Mouse (Mus musculus): ENCODE measurements around the gene Gm20481. TPM values are rescaled to one million over a fixed set of nuclear protein-coding genes. Genes with fewer than 3 reads are reported as not detected.
A peak's percentile ranks its signal among the peaks of the same experiment; 100 is the strongest.
"Not testable (repeated sequence)": the region's sequence is repeated elsewhere in the genome, so short reads cannot be mapped to it uniquely, and the experiment has no call there.

Gene Gm20481
- polyA plus RNA-seq, 1 experiment: not detected

GRCm38 (mm10) chr17:34954831-34955230 lies 14.9 kb upstream of the Gm20481 start:
- no peak overlapping the region for H3K4me3 ChIP-seq (ENCODE audit: control insufficient read depth, insufficient read depth, low read length)
- TF ChIP-seq POLR2A (IDR thresholded peaks at IDR 0.05; ENCODE audit: control insufficient read depth, extremely low read depth, insufficient read depth, low read length, poor library complexity): no peak
- no peaks in the 10 kb centered on the region for H3K36me3 ChIP-seq (ENCODE audit: control insufficient read depth, insufficient read depth, low read length)
- H3K4me1 ChIP-seq (replicated peaks; ENCODE audit: control insufficient read depth, insufficient read depth, low read length): peaks cover 8% of the 10 kb centered on the region
- H3K27me3 ChIP-seq (ENCODE audit: control insufficient read depth, insufficient read depth, low read length): no peaks in the 10 kb centered on the region; the same call in 1 of the 2 replicates
- no peak for DNase-seq
- H3K27ac ChIP-seq (ENCODE audit: control insufficient read depth, insufficient read depth, low read length): no peak overlapping the region
- WGBS: 96% methylated on average over 4 of the region's 4 CpGs

- Histone ChIP-seq H3K27ac (ENCODE audit: control insufficient read depth, insufficient read depth, low read length) (no peak overlapping the region), H3K27me3 (ENCODE audit: control insufficient read depth, insufficient read depth, low read length) (no peaks in the 10 kb centered on the region; the same call in 1 of the 2 replicates), H3K4me3 (ENCODE audit: control insufficient read depth, insufficient read depth, low read length) (no peak overlapping the region), H3K36me3 (ENCODE audit: control insufficient read depth, insufficient read depth, low read length) (no peaks in the 10 kb centered on the region), H3K4me1 (replicated peaks; ENCODE audit: control insufficient read depth, insufficient read depth, low read length) (peaks cover 8% of the 10 kb centered on the region)
- TF ChIP-seq CTCF (IDR thresholded peaks at IDR 0.05; ENCODE audit: borderline replicate concordance, control insufficient read depth, extremely low read depth, insufficient read depth, low read length, poor library complexity): no peak
- TF ChIP-seq POLR2A (IDR thresholded peaks at IDR 0.05; ENCODE audit: control insufficient read depth, extremely low read depth, insufficient read depth, low read length, poor library complexity): no peak
- WGBS: 91% methylated on average over 3 of the region's 3 CpGs
- no peak for DNase-seq
These were observed 13.8 kb upstream of the Gm20481 start for GRCm38 (mm10) chr17:34955884-34956283.

DNA sequence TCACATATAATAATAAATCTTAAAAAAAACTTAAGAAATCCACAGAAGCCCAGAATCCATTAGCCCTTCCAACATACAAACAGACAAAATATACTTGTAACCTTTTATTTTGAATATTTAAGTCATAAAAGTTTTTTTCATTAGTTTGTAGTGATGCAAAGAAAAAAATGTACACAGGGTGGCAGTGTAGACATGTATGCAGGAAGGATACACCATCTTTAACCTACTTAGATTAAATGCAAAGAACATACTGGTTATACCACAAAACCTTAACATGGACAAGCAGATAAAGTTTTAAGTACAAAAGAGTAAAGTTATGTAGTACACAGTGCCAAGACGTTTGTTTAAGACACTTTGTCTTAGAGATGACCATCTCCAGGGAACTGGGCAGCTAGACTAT lies 13.4 kb upstream of the Gm20481 start:
- Histone ChIP-seq H3K27me3 (ENCODE audit: control insufficient read depth, insufficient read depth, low read length) (no peaks in the 10 kb centered on the region; the same call in none of the 2 replicates), H3K4me1 (replicated peaks; ENCODE audit: control insufficient read depth, insufficient read depth, low read length) (peaks cover 8% of the 10 kb centered on the region), H3K36me3 (ENCODE audit: control insufficient read depth, insufficient read depth, low read length) (no peaks in the 10 kb centered on the region), H3K4me3 (ENCODE audit: control insufficient read depth, insufficient read depth, low read length) (no peak overlapping the region), H3K27ac (ENCODE audit: control insufficient read depth, insufficient read depth, low read length) (no peak overlapping the region)
- 24% methylated on average over 1 of the region's 1 CpGs for WGBS
- no peak for TF ChIP-seq POLR2A (IDR thresholded peaks at IDR 0.05; ENCODE audit: control insufficient read depth, extremely low read depth, insufficient read depth, low read length, poor library complexity)
- TF ChIP-seq CTCF (IDR thresholded peaks at IDR 0.05; ENCODE audit: borderline replicate concordance, control insufficient read depth, extremely low read depth, insufficient read depth, low read length, poor library complexity): no peak
- no peak for DNase-seq

- 18% methylated on average over 38 of the region's 40 CpGs for WGBS
- H3K27me3 ChIP-seq (ENCODE audit: control insufficient read depth, insufficient read depth, low read length); H3K4me3 ChIP-seq (ENCODE audit: control insufficient read depth, insufficient read depth, low read length); DNase-seq; H3K36me3 ChIP-seq (ENCODE audit: control insufficient read depth, insufficient read depth, low read length); H3K4me1 ChIP-seq (replicated peaks; ENCODE audit: control insufficient read depth, insufficient read depth, low read length); H3K27ac ChIP-seq (ENCODE audit: control insufficient read depth, insufficient read depth, low read length): not testable (repeated sequence)
These were observed 12.4 kb upstream of the Gm20481 start for GRCm38 (mm10) chr17:34957291-34957690.

DNA sequence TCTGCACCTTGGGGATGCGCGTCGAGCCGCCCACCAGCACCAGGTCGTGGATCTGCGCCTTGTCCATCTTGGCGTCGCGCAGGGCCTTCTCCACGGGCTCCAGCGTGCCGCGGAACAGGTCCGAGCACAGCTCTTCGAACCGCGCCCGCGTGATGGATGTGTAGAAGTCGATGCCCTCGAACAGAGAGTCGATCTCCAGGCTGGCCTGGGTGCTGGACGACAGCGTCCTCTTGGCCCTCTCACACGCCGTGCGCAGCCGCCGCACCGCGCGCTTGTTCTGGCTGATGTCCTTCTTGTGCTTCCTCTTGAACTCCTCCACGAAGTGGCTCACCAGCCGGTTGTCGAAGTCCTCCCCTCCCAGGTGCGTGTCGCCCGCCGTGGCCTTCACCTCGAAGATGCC lies 11.7 kb upstream of the Gm20481 start:
- DNase-seq; H3K4me1 ChIP-seq (replicated peaks; ENCODE audit: control insufficient read depth, insufficient read depth, low read length); H3K27me3 ChIP-seq (ENCODE audit: control insufficient read depth, insufficient read depth, low read length); H3K27ac ChIP-seq (ENCODE audit: control insufficient read depth, insufficient read depth, low read length); H3K4me3 ChIP-seq (ENCODE audit: control insufficient read depth, insufficient read depth, low read length); H3K36me3 ChIP-seq (ENCODE audit: control insufficient read depth, insufficient read depth, low read length): not testable (repeated sequence)
- 35% methylated on average over 26 of the region's 40 CpGs for WGBS

DNA sequence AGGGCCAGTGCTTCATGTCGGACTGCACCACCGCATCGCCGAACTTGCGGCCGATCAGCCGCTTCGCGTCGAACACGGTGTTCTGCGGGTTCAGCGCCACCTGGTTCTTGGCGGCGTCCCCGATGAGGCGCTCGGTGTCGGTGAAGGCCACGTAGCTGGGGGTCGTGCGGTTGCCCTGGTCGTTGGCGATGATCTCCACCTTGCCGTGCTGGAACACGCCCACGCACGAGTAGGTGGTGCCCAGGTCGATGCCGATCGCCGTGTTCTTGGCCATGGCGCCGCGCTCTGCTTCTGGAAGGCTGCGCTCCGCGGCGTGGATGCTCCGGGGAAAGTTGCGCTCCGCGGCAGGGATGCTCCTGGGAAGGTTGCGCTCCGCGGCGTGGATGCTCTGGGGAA lies 11.0 kb upstream of the Gm20481 start:
- H3K27ac ChIP-seq (ENCODE audit: control insufficient read depth, insufficient read depth, low read length); H3K36me3 ChIP-seq (ENCODE audit: control insufficient read depth, insufficient read depth, low read length); H3K27me3 ChIP-seq (ENCODE audit: control insufficient read depth, insufficient read depth, low read length); H3K4me1 ChIP-seq (replicated peaks; ENCODE audit: control insufficient read depth, insufficient read depth, low read length); DNase-seq: not testable (repeated sequence)
- WGBS: 1% methylated on average over 37 of the region's 47 CpGs
- H3K4me3 ChIP-seq (ENCODE audit: control insufficient read depth, insufficient read depth, low read length): peak overlapping the region; percentile 42

- DNase-seq: peak; percentile 75
- H3K27me3 ChIP-seq (ENCODE audit: control insufficient read depth, insufficient read depth, low read length); H3K4me1 ChIP-seq (replicated peaks; ENCODE audit: control insufficient read depth, insufficient read depth, low read length); H3K36me3 ChIP-seq (ENCODE audit: control insufficient read depth, insufficient read depth, low read length): not testable (repeated sequence)
- H3K27ac ChIP-seq (ENCODE audit: control insufficient read depth, insufficient read depth, low read length): peak within 1 kb of the TSS; percentile 28; the same call in 1 of the 2 replicates
- under 1% methylated on average over 31 of the region's 32 CpGs for WGBS
- peak within 1 kb of the TSS; percentile 53 for H3K4me3 ChIP-seq (ENCODE audit: control insufficient read depth, insufficient read depth, low read length)
- 0 out of 2 replicates have a peak, but pooled peaks have one; percentile 22 for TF ChIP-seq CTCF (IDR thresholded peaks at IDR 0.05; ENCODE audit: borderline replicate concordance, control insufficient read depth, extremely low read depth, insufficient read depth, low read length, poor library complexity)
These were observed 10.5 kb upstream of the Gm20481 start, which contains the start of gene Hspa1b for GRCm38 (mm10) chr17:34959130-34959778. Gene Hspa1b (minus strand): TSS chr17:34959238.

All from thymus, adult 2 months (tissue).